Mouse (Mus musculus): ENCODE results near the gene Cyth2.

DNA sequence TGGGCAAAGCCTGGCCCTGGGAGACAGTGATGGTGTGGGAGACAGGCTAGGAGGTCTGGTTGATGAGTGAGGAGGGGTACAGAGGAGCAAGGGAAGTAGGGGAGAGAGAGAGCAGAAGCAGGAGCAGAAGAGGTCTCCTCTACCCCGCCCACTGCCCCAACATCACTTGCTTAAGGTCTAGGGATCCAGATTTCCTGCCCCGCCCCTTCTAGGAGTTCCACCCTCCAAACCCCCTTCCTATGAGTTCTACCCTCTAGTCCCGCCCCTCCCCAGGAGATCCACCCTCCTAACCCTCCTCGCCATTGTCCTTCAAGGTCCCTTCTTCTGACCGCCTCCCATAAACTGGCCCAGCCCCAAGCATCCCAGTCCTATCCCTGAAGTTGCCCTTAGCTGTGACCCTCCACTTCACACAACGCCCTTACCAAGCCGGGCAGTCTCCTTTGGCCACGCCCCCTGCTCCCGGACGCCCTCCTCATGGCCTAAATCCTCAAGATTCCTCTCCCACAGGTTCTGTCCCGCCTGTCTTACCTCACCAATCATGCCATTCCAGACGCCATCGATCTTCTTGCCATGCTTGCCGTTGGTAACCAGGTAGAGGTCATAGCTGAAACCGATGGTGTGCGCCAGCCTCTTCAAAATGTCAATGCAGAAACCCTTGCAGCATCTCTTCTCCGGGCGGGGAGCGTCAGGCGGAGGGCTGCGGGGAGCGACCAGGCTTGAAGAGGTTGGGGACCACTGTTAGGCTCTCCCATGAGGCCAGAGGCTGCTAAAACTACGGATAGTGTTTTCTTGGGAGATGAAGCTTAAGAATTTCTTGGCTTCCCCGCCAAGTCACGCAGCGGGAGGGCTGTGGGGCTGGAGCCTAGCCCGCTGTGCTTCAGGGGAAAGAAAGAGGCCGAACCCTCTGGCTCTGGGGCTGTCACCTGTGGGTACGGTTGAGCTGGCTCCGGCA lies 42.8 kb upstream of the Cyth2 start:
- no peak for TF ChIP-seq EP300 (IDR thresholded peaks at IDR 0.05; ENCODE audit: insufficient read depth, low read depth, low read length)
- no peak for TF ChIP-seq POLR2A (IDR thresholded peaks at IDR 0.05; ENCODE audit: insufficient read depth, low read depth, low read length)
- TF ChIP-seq CTCF (IDR thresholded peaks at IDR 0.05), result no peak
